Mouse (Mus musculus) CD4-positive, CD25-positive, alpha-beta regulatory T cell, adult 4 months (primary cell): ENCODE measurements around the gene Magi1. TPM values are rescaled to one million over a fixed set of nuclear protein-coding genes. Genes with fewer than 3 reads are reported as not detected.

Source experiments
- ATAC-seq: one replicate; pipeline ENCODE4 v1.8.0; 2017
- polyA plus RNA-seq, 2 experiments: library from polyadenylated mRNA; unstranded; fragments of 100-300 nt; shearing (Covaris generic); gene quantifications; one replicate each; pipeline ENCODE4 v1.2.1; 2017

Gene Magi1
- polyA plus RNA-seq, 2 experiments from 2014 or later: 0.08 to 0.54 TPM

DNA sequence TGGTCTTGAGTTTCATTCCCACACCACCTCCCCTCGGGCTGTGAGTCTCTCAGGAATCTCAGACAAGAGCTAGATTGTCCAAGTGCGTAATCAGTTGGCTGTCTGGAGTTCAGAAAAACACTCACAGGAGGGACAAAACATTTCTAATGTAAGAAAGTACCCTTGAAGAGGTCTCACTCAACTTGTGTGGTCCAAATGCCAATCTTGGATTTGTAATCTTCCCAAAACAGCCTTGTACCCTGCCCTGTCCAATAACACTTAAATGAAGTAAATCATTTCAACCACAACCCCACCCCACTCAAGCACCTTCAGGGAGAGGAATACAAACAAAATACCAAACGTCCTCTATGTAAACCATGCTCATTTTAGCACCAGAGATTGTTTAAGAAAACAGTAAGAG is 82.8 kb downstream of the Magi1 start:
- ATAC-seq: no peak

DNA sequence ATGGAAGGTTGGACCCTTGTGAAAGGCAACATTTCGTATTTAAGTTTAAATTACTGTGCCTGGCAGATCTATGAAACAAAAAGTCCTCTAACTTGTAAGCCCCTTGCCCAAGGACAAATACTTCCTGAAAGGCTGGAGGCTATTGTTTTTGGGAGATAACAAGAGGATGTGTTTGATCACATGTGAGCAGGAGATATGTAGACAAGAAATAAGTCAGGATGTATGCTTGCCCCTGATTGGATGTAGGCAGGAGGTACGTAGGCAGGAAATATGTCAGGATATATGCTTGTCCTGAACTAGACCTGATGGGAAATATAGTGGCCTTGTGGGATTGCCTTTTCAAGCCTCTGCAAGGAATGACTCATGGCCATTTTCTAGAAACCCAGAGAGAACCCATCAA is 84.0 kb downstream of the Magi1 start:
- no peak for ATAC-seq

DNA sequence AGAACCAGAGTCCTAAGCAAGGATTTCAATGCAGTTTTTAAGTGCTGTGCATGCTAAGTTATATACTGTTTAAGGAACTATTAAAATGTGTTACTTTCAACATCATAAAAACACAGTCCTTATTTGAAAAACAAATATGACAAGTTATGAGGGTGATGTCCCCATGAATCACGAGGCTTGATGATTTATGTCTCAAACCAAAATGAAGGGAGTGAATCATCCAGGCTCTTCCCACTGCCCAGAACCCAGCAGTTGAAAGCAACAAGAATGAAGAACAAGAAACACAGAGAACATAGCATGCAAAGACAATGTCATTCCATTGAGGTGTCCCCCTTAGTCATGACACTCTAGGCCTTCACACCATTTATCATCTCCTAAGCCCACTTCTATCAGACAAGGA is 85.9 kb downstream of the Magi1 start:
- ATAC-seq: no peak

DNA sequence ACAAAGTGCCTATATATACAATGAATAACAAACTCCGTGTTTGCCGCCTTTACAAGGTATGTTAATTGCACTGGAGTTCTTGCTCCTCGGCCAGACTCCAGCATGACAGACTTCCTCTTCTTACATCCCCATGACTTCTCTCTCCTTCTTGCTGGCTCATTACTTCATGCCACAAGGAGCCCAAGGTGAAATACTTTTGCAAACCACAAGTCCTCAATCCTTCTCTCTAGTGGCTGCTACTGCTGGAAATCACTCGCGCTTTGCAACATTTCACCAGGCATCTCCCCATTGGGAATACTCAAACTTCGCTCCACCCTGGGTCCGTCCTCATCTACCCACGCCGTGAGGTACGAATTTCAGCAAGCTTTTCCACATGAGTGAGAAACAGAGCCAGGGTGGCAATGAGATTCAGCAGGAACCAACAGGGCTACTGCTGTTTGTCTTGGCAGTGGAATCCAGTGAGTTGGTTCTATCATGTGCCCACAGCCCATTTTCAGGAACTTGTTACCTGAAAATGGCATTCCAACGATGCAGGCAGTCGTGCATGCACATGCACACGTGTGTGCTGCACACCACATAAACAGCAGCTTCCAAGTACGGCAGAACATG is 88.3 kb downstream of the Magi1 start:
- ATAC-seq: no peak

DNA sequence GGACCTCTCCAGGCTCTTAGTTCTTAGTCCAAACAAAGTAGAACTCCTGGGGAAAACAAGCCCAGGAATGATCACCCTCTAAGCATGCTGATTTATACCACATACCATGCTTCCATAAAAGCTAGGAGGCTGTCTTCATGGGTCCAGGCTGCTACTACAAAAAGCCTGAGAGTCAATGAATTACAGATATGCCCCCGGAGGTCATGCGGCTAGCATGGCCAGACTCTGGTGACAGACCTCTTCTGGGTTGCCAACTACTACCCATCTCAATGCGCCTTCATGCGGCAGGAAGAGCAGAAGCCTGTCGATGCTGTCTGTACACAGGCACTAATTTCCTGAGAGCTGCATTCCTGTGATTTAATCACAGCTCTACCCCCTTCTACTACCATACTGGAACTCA is 92.9 kb downstream of the Magi1 start:
- ATAC-seq: no peak

DNA sequence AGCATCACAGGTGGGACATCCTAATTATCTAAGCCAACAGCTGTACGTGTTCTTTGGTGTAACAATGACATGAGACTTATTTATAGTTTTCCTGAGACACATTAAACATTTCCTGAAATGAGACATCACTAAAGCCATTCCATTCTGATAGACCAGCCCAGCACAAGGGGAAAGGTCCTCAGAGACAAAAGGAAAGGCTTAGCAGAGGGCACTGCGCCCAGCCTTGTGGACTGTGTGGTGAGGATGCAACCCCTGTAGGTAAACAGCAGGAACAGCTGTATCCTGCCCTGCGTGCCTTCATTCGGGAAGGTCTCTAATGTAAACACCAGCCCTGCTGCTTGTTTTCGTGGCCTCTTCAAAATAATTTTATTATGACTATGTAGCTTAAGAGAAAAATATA is 94.3 kb downstream of the Magi1 start:
- no peak for ATAC-seq

DNA sequence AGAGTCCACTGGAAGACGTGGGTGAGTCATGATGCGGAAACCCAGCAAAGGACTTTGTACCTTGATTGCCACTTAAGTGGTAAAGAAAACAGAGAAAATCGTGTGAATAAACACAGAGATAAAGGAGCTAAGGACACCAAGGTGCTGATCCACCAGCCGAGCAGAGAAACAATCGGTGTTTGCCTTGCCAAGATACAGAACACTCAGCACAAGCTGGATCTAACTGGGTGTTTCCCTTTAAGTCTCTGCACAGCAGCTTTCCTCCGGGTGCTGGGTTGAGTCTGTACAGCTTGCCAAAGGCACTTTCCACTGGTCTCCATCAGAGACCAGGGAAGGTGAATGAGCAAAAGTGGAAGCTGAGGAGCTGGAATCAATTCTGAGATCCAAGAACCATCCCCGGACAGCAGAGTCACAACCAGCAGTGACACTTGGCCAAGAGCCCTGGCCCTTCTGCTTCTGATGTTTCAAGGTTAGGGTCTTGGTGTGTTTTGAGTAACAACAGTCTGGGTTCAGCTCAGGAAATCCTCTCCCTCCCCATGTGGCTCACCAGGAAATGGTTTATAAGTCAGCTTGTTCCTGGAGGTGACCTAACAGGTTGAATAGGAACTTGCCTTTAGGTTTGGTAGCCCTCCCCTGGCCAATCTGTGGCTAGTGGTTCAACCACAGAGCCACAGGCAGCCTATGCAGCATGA is 96.9 kb downstream of the Magi1 start:
- no peak for ATAC-seq

DNA sequence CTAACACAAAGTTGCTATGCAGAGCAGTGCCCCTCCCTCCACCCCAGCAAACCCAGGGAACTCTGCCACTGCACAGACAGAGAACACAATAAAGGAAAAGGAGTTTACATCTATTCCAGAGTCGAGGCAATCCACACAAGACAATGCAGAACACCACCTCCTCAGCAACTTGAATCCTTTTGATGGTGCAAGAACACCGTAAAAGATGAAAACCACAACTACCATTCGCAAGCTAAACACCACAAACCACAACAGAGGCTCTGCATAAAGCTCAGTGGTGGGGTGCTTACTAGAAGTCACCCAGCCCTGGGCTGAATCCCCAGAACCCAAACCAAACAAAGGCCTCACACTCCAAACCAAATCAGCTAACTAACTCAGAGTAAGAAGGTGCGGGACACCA is 99.4 kb downstream of the Magi1 start:
- no peak for ATAC-seq

DNA sequence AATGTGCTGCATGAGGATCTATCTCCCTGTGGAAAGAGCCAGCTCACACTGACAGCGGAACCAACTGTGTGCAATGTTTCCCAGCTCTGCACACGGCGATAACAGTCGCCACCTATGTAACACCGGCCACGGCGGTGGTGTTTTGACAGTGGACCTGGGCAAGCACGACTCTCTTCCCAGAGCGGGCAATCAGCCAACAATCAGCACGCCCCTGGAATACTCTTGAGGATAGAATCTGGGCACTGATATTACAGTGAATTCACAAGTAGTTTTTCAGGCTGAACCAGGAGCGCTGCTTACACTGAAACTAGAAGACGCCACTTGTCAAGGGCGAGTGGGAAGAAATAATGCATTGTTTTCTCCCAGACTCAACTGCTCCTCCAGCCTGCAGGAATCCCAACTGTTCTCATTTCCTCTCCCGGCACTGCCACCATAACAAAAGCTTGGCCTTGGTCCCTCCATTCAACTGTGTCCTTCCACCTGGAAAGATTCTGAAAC is 100.3 kb downstream of the Magi1 start:
- ATAC-seq: no peak

DNA sequence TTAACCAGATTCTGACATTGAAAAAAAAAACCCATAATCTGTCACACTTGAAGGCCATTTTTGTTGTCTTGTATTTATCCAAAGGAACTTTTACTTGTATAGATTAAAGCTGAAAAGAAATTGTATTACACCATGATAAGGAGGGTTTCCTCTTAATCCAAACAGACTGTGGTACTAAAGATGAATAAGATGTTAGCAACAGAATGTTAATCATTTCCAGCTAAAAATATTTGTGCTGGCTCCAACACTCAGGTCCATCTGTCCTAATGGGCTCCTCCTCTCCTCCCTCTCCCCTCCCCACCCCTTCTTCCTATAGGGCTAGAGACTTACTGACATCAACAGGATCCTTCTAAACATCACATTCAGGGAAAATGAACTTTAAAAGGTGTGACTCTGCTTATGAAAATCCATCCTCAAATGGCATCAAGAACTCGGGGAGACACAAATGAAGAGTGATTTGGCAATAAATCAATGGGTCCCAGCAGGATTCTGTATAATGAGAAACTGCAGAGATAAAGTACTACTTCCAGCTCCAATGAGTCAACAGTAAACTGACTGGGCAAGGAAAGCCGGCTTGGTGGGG is 102.0 kb downstream of the Magi1 start:
- no peak for ATAC-seq

DNA sequence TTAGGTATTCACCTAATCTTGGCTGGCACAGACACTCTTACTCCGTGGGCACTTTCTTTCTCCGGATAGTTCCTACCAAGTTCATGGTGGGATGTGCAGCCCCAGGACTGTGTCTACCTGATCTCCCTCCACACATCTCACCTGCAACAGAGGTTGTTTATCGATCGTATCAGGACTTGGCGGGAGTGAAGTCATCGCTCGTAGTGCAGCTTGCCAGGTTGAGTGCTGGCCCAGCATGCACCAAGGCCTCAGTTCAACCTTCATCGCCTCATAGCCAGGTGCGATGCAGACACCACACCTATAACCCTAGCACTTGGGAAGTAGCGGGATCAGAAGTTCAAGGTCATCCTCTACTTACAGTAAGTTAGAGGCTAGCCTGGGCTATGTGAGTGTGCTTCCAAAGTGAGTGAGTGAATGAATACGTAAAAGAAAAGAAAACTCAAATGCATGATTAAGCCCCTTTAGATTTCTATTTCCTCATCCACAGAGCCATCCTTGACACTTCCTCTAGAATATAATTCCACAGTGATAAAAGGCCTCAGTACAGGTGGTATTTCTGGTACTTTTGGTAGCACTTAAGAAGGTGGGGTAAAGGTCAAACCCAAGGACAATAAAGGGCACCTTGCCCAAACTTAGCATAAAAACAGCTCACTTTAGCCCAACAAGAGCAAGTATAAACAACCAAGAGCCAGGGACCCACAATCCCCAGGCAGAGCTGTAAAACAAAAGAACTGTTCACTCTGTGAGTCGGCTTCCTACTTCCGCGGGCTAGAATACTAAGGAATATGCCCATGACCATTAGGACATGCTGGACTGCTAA is 103.2 kb downstream of the Magi1 start:
- ATAC-seq: no peak

DNA sequence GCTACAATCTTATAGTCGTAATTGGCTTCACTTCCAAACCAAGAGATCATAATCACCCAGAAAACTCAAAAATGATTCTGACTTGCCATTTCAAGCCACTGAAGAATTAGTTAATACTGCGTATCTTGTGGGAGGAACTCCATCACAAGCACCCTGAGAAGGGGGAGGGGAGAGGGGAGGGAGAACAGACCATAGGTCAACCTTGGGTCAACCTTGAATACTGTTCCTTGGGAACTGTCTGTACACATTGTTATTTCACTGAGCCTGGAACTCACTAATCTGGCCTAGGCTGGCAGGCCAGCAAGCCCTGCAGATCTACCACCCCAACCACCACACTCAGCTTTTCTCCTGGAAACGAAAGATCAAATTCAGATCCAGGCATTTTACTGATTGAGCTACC is 106.2 kb downstream of the Magi1 start:
- ATAC-seq: no peak

DNA sequence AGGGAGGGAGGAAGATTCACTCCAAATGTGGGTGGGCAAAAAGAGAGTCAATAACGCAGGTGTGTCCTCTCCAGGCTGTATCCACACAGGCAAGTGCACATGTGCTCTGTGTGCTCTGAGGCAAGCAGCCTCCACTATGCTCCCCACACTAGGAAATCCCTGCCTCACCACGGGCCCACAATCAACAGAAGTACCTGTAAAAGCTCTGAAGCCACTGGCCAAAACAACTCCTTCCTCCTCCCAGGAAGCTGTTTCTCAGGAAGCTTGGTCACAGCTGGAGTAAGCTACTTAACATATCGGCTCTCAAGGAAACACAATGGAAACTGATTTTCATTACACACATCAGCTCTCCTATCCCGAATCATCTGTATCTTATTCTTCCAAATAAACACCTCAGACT is 107.0 kb downstream of the Magi1 start:
- ATAC-seq: no peak

DNA sequence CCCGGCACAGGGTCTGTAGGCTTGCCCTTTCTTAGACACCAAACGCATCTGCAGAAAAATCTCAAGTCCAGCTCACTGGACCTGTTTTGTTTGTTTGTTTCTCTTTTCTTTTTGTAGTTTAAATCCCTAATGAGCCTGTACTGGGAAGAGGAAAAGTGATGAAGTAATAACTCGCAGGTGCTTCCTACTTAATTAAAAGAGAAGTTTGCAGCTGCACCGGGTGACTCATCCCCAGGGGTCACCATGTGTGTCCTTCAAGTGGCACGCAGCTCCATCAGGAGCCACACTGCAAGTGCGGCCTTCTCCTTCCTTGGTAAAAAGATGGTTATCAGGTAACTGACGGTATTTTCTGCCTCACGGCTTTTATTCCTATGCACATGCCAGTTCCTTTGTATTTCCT is 112.5 kb downstream of the Magi1 start:
- ATAC-seq: no peak

DNA sequence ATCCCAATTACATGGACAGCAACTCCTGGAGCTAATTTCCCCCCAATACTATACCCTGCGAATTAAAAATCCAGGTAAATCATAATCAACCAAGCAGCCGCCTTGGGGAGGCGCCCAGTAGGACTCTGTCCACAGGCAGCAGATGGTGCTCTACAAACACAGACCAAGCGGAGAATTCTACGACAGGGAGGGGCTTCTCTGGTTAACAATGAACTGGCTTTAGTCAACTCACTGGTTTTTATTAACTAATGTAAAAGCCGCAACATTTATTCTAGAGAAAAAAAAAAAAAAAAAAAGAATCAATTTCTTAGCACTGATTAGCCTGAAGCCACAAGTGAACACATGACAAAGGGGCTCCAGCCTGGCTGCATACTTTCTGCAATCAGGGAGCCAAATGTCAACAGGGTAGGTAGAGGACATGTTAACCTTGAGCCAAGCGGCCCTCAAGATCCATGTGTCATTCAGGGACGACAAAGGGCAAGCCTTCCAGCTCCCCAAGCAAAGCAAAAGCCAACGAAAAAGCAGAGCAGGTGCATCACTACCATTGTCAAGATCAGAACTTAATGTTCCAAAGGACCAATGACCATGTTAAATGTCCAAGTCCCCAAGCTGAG is 114.0 kb downstream of the Magi1 start:
- ATAC-seq: no peak

DNA sequence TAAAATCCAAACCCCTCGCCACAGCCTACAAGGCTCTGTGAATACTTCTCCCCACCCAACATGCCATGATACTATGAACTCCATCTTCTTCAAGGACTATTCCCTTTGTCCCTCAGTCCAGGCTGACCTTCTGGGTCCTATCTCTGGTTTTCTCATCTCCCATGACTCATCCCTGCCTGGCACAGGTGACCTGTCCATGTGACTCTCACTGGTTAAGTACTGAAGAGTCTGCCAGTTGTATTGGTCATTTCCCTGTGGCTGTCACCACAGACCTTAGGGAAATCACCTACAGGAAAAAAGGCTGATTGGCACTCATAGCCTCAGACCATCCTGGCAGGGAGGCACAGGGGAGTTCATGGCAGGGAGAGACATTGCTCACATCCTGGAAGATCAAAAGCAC is 117.8 kb downstream of the Magi1 start:
- ATAC-seq: no peak

DNA sequence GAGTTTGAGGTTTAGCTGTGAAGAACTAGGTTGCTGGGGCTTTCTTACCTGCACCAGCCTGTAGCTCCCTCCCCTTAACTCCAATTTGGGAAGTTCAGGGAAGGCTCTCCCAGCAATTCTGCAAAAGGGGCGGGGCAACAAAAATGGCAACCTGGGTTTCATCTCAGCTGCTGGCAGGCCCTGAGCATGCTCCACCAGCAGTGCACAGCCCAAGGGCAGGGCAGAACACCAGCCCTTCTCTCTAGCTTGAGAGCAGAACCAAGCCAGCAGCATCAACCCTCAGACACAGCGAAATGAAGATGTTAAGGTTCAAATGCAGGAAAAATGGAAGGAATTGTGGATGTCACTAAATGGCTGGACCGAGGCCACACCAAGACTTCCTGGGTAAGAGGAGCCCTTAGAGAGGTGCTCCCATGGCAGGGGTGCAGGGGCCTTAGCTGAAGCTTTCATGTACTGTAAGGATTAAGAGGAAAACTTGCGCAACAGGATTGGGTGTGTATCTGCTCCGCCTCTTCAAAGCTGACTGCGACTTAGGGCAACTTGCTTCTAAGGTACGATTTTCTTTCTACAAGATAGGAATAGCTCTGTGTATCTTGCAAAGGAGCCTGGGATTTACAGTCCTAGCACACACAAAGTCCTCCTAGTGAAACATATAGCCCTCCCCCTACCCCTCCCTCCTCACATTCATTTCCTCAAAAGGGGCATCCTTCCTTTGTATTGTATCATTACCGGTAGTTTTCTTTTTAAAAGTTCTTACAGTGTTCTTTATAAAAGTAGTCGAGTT is 118.8 kb downstream of the Magi1 start:
- ATAC-seq: no peak

DNA sequence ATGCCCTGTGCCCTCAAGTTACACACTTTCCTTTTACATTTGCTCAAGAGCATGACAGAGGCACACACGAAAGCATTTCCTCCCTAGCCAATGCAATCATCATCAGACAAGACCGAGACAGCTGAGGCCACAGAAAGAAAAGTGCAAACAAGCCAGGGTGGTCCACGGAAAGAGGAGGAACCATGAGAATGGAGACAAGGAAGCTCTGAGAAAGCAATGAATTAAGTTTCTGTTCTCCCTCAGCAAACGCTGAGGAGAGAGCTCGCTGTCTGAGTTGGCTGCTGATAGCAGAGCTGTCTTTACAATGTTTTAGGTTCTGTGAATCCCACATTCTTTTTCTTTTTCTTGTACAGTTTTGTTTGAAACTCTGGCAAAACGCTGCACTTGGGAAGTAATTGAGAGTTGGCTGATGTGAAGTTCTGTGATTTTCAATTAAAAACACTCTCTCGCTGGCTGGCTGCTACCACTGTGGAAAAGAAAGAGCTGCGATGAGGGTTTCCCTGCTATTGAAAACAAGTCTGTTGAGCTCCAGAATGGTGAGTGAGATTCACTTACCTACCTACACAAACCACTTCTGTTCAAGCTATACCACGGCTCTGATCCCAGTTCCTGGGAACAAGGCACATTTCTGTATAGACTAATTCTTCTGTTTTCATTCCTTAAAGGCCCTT is 120.3 kb downstream of the Magi1 start:
- ATAC-seq: no peak

DNA sequence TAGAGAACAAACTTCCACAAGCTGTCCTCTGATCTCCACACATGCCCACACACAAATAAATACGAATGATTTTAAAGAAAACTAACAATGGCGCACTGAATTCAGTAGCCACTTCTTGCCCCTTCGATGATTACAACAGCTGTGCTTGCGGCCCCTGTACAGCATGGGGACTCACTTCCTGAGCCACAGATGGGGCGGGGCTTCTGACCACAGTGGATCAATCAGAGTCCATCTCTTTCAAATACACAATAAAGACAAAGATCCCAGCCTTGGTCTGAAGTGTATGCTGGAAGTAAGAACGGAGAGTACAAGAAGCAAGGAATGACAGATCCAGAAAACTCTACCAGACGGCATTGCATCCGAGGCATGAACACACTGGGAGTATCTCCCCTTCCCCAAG is 120.8 kb downstream of the Magi1 start:
- ATAC-seq: no peak

DNA sequence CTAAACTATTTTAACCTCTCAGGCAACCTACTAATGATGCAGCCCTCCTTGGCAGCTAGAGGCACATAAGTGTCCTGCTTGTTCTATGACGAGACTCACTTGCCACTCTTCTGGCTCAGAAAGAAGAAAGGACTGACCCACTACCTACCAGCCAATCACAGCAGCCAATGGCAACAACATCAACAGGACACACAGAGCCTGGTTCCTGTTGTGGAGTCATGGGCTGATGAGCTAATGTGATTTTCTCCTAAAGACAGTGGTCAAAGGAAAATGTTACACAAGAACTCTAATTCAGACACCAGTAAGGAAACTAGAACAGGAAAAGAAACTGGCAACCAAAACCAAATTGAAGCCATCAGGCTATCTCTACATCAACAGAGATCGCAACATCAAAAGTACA is 124.5 kb downstream of the Magi1 start:
- ATAC-seq: no peak

DNA sequence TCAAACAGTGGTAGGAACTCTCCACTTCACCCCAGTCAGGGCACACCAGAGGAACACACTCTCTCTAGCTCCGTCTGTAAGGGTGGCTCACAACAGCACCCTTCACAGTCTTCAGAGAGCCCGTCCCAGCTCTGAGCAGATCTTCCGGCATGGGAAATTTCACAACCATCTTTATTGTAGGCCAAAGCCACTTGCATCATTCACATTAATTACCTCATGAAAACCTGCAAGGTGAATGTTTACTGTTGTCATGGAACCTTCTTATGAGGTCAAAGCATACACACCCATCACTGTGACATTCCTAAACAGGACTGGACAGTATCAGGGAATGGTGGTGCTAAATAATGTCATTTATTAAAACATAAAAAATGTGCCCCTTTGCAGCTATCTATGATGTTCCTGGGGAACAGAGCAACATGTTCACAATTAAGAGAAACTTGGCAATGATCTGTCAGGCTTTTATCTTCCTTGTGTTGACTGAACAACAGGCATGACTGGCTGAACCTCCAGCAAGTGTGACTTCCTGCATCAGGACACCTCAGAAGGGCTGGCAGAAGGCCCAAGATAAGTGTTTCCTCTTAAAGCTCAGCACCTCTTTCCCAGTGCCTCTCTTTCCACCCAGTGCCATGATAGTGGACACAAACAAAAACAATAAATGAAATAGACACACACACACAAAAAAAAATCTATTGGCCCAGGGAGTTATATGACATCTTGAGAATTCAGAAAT is 125.4 kb downstream of the Magi1 start:
- ATAC-seq: no peak
